ENCODE assay signal across 13 mouse cellular contexts in the genomic region with DNA sequence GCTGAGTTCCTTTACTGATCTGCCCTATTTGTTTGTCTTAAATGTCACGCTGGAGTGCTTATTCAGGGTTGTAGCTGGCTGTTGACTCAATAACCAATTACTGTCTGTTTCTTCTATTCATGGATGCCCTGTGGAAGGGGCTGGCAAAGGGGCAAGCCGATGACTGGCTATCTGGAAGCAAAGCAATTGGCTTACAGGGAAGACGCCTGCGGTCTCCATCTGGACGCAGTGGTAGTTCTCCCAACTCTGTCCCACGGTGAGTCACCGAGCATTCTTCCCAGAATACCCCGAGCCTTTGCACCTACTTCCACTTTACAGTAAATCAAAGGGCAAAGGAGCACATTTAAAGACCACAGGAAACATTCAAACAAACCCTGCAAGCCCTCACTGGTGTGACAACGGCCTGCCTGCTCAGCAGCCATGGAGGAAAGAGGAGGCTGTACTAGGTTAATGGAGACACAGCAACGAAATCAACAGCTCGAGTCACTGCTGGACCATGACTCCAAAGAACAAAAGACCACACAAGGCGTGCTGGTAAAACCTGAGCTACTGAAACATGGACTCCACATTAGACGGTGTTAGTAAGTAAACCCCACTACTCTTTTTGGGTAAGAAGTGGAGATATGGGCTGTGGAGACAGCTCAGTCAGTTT. TPM values are rescaled to one million over a fixed set of nuclear protein-coding genes. Genes with fewer than 3 reads are reported as not detected.
A peak's percentile ranks its signal among the peaks of the same experiment; 100 is the strongest.
DNase-seq lines count a peak whose midpoint lies in the region; ATAC-seq and TF ChIP-seq lines count a peak whose summit lies in the region.
"Had no signal": no experiment of that assay in that cellular context is flagged by ENCODE, and none has a peak within 500 bp of the region (broad histone marks: within the 10 kb centered on the region; RNA-seq: fewer than 3 reads in every experiment).

No protein-coding gene starts in this region.

- no peak overlapping the region for H3K9ac ChIP-seq in hindbrain, embryonic 15.5 days
- no peak overlapping the region for H3K9ac ChIP-seq in hindbrain, embryonic 12.5 days
- H3K9ac ChIP-seq: limb, embryonic 15.5 days; stomach, embryonic 15.5 days had no signal

- no peaks in the 10 kb centered on the region for H3K27me3 ChIP-seq in hindbrain, embryonic 15.5 days
- H3K27me3 ChIP-seq in hindbrain, embryonic 12.5 days: no peaks in the 10 kb centered on the region
- H3K27me3 ChIP-seq: limb, embryonic 15.5 days; stomach, embryonic 15.5 days had no signal

- ATAC-seq in hindbrain, embryonic 15.5 days (ENCODE audit: low FRiP score, low read depth): no peak
- no peak for ATAC-seq in hindbrain, embryonic 12.5 days (ENCODE audit: low FRiP score)
- ATAC-seq in megakaryocyte-erythroid progenitor cell, adult 5-6 weeks (replicated peaks; ENCODE audit: low FRiP score, low TSS enrichment, poor library complexity, severe bottlenecking): no peak

- DNase-seq in right cerebral cortex, adult 18-20 months: peak; percentile 34
- DNase-seq in right cerebral cortex, postnatal 4 days: no peak
- DNase-seq in fibroblast of lung, adult 2 months (ENCODE audit: low read depth): peak; percentile 67
- no peak for DNase-seq in neural tube, embryonic 10.5 days (ENCODE audit: extremely low spot score, low spot score)
- DNase-seq in lung, adult 2 months: no peak
- DNase-seq: adrenal gland, adult 8-10 months; right cerebral cortex, postnatal 25 days had no signal

- no peak for TF ChIP-seq POLR2A in lung, adult 2 months (IDR thresholded peaks at IDR 0.05; ENCODE audit: borderline replicate concordance, extremely low read depth, low read depth, low read length)

- no peaks in the 10 kb centered on the region for H3K36me3 ChIP-seq in hindbrain, embryonic 15.5 days
- no peaks in the 10 kb centered on the region for H3K36me3 ChIP-seq in hindbrain, embryonic 12.5 days
- H3K36me3 ChIP-seq: limb, embryonic 15.5 days; stomach, embryonic 15.5 days had no signal

- 0 out of 2 replicates have a peak overlapping the region, but pooled peaks have one; percentile 1 for H3K27ac ChIP-seq in hindbrain, embryonic 15.5 days (replicated peaks)
- H3K27ac ChIP-seq in hindbrain, embryonic 12.5 days: no peak overlapping the region
- H3K27ac ChIP-seq: heart, embryonic 10.5 days; limb, embryonic 15.5 days; stomach, embryonic 15.5 days had no signal

- H3K4me1 ChIP-seq in hindbrain, embryonic 15.5 days (replicated peaks): 0 out of 2 replicates have a peak, but pooled peaks cover 5% of the 10 kb centered on the region
- H3K4me1 ChIP-seq in hindbrain, embryonic 12.5 days: peaks cover 6% of the 10 kb centered on the region
- peaks cover 21% of the 10 kb centered on the region for H3K4me1 ChIP-seq in lung, adult 2 months (ENCODE audit: control insufficient read depth, insufficient read depth, low read length)

- H3K4me3 ChIP-seq in hindbrain, embryonic 15.5 days: no peak overlapping the region
- no peak overlapping the region for H3K4me3 ChIP-seq in hindbrain, embryonic 12.5 days
- no peak overlapping the region for H3K4me3 ChIP-seq in lung, adult 2 months (replicated peaks; ENCODE audit: extremely low read depth, low read depth, low read length)
- H3K4me3 ChIP-seq: heart, embryonic 10.5 days; limb, embryonic 15.5 days; stomach, embryonic 15.5 days had no signal

- no peaks in the 10 kb centered on the region for H3K9me3 ChIP-seq in hindbrain, embryonic 15.5 days
- H3K9me3 ChIP-seq in hindbrain, embryonic 12.5 days (replicated peaks): no peaks in the 10 kb centered on the region
- H3K9me3 ChIP-seq: heart, embryonic 10.5 days; limb, embryonic 15.5 days; stomach, embryonic 15.5 days had no signal

- WGBS in hindbrain, embryonic 15.5 days: 77% methylated on average over 13 of the region's 13 CpGs
- 79% methylated on average over 13 of the region's 13 CpGs for WGBS in hindbrain, embryonic 12.5 days
- 60% methylated on average over 13 of the region's 13 CpGs for WGBS in lung, adult 2 months

- TF ChIP-seq CTCF in lung, adult 2 months (IDR thresholded peaks at IDR 0.05; ENCODE audit: insufficient read depth, low read length): no peak

- no peak overlapping the region for H3K4me2 ChIP-seq in hindbrain, embryonic 15.5 days
- no peak overlapping the region for H3K4me2 ChIP-seq in hindbrain, embryonic 12.5 days (replicated peaks)
- H3K4me2 ChIP-seq: limb, embryonic 15.5 days; stomach, embryonic 15.5 days had no signal

RNA-seq across cellular contexts. Expression of a gene that starts 17.7 kb away (rescaled TPM):
- polyA plus RNA-seq in hindbrain, embryonic 15.5 days (2015; fragmentation: Nextera tagmentation; extraction: Ambion mirVana): 16.2 and 17.1 TPM in 2 replicates
- polyA plus RNA-seq in hindbrain, embryonic 12.5 days (2016; fragmentation: Nextera tagmentation; extraction: Ambion mirVana): 21.0 and 21.5 TPM in 2 replicates
- 5.8 and 7.2 TPM in 2 replicates for total RNA-seq in megakaryocyte-erythroid progenitor cell, adult 5-6 weeks (2014; fragmentation: Nextera tagmentation)
- 13.9 and 14.1 TPM in 2 replicates for total RNA-seq in megakaryocyte-erythroid progenitor cell, adult 5-6 weeks (2017)
- 9.8 and 14.9 TPM in 2 replicates for polyA plus RNA-seq in lung, adult 2 months (2012; rRNA removed)

RNA-seq across cellular contexts. Expression of a gene that starts 55.6 kb away (rescaled TPM):
- 312 and 347 TPM in 2 replicates for polyA plus RNA-seq in hindbrain, embryonic 15.5 days (2015; fragmentation: Nextera tagmentation; extraction: Ambion mirVana)
- polyA plus RNA-seq in hindbrain, embryonic 12.5 days (2016; fragmentation: Nextera tagmentation; extraction: Ambion mirVana): 362 and 406 TPM in 2 replicates
- 2,306 and 2,977 TPM in 2 replicates for total RNA-seq in megakaryocyte-erythroid progenitor cell, adult 5-6 weeks (2014; fragmentation: Nextera tagmentation)
- 2,430 and 3,681 TPM in 2 replicates for total RNA-seq in megakaryocyte-erythroid progenitor cell, adult 5-6 weeks (2017)
- 43.4 and 72.0 TPM in 2 replicates for polyA plus RNA-seq in lung, adult 2 months (2012; rRNA removed)

Comparison
In these comparisons a context has a peak if more than half of its experiments do, and no peak if none do; other contexts are left out.
1. DNase-seq: peak in right cerebral cortex, adult 18-20 months (single experiment) and fibroblast of lung, adult 2 months (single experiment); none in right cerebral cortex, postnatal 4 days (single experiment), neural tube, embryonic 10.5 days (single experiment) and lung, adult 2 months (single experiment).